Mouse (Mus musculus): Measurements from ENCODE around the gene 4930469K13Rik. TPM values are rescaled to one million over a fixed set of nuclear protein-coding genes. Genes with fewer than 3 reads are reported as not detected.

4930469K13Rik gene
- polyA plus RNA-seq, 1 experiment, result 22.3 TPM

DNA sequence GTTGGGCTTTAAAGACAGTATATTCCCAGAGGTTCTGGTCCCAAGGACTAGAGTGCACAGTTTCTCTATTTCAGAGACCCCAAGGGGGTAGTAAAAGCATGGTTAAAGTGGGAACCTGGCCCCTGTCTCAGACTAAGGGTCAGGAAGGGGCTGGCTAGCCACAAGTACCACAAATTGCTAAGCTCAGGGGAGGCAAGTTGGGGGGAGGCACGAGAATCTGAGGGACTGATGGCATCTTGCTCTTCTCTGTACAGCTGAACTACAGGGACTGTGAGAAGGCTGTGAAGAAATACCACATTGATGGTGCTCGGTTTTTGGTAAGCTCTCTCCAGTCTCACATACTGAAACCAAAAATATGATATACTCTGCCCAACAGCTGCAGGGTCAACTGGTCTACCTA is 47.7 kb downstream of the 4930469K13Rik start:
- H3K36me3 ChIP-seq (ENCODE audit: control insufficient read depth, insufficient read depth, low read length), result no peaks in the 10 kb centered on the region
- H3K4me3 ChIP-seq (ENCODE audit: control insufficient read depth, low read depth, low read length), result no peak overlapping the region
- H3K27me3 ChIP-seq (ENCODE audit: control insufficient read depth, insufficient read depth, low read length), result no peaks in the 10 kb centered on the region
- TF ChIP-seq POLR2A (IDR thresholded peaks at IDR 0.05; ENCODE audit: control insufficient read depth, low read depth, low read length), result no peak
- TF ChIP-seq CTCF (IDR thresholded peaks at IDR 0.05; ENCODE audit: control insufficient read depth, insufficient read depth, insufficient replicate concordance, low read depth, low read length), result no peak
- H3K27ac ChIP-seq (ENCODE audit: control insufficient read depth, insufficient read depth, low read depth, low read length), result no peak overlapping the region
- no peaks in the 10 kb centered on the region for H3K4me1 ChIP-seq (ENCODE audit: control insufficient read depth, insufficient read depth, low read length)

GRCm38 (mm10) chr11:34050063-34050462 is 48.3 kb downstream of the 4930469K13Rik start:
- Histone ChIP-seq H3K36me3 (ENCODE audit: control insufficient read depth, insufficient read depth, low read length) (no peaks in the 10 kb centered on the region), H3K27ac (ENCODE audit: control insufficient read depth, insufficient read depth, low read depth, low read length) (no peak overlapping the region), H3K4me3 (ENCODE audit: control insufficient read depth, low read depth, low read length) (no peak overlapping the region), H3K27me3 (ENCODE audit: control insufficient read depth, insufficient read depth, low read length) (no peaks in the 10 kb centered on the region), H3K4me1 (ENCODE audit: control insufficient read depth, insufficient read depth, low read length) (no peaks in the 10 kb centered on the region)
- TF ChIP-seq POLR2A (IDR thresholded peaks at IDR 0.05; ENCODE audit: control insufficient read depth, low read depth, low read length) (no peak), CTCF (IDR thresholded peaks at IDR 0.05; ENCODE audit: control insufficient read depth, insufficient read depth, insufficient replicate concordance, low read depth, low read length) (no peak)

DNA sequence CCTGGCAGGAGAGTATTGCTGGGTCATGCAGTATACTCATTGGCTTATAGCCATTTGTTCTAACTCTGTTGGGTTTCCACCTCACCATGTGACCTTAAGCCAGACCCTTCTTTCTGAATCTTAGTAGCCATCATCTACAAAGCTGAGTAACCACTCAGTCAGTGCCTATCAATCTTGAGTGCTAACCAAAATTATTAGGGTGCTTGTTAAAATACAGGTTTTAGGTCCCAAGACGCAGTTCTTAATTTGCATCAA is 49.3 kb downstream of the 4930469K13Rik start:
- Histone ChIP-seq H3K4me3 (ENCODE audit: control insufficient read depth, low read depth, low read length) (no peak overlapping the region), H3K4me1 (ENCODE audit: control insufficient read depth, insufficient read depth, low read length) (no peaks in the 10 kb centered on the region), H3K36me3 (ENCODE audit: control insufficient read depth, insufficient read depth, low read length) (no peaks in the 10 kb centered on the region), H3K27me3 (ENCODE audit: control insufficient read depth, insufficient read depth, low read length) (no peaks in the 10 kb centered on the region), H3K27ac (ENCODE audit: control insufficient read depth, insufficient read depth, low read depth, low read length) (no peak overlapping the region)
- no peak for TF ChIP-seq POLR2A (IDR thresholded peaks at IDR 0.05; ENCODE audit: control insufficient read depth, low read depth, low read length)
- TF ChIP-seq CTCF (IDR thresholded peaks at IDR 0.05; ENCODE audit: control insufficient read depth, insufficient read depth, insufficient replicate concordance, low read depth, low read length), result no peak

GRCm38 (mm10) chr11:34048375-34049124 is 49.8 kb downstream of the 4930469K13Rik start:
- Histone ChIP-seq H3K4me1 (ENCODE audit: control insufficient read depth, insufficient read depth, low read length) (no peaks in the 10 kb centered on the region), H3K4me3 (ENCODE audit: control insufficient read depth, low read depth, low read length) (no peak overlapping the region), H3K27me3 (ENCODE audit: control insufficient read depth, insufficient read depth, low read length) (no peaks in the 10 kb centered on the region), H3K36me3 (ENCODE audit: control insufficient read depth, insufficient read depth, low read length) (no peaks in the 10 kb centered on the region), H3K27ac (ENCODE audit: control insufficient read depth, insufficient read depth, low read depth, low read length) (no peak overlapping the region)
- no peak for TF ChIP-seq POLR2A (IDR thresholded peaks at IDR 0.05; ENCODE audit: control insufficient read depth, low read depth, low read length)
- TF ChIP-seq CTCF (IDR thresholded peaks at IDR 0.05; ENCODE audit: control insufficient read depth, insufficient read depth, insufficient replicate concordance, low read depth, low read length), result no peak

DNA sequence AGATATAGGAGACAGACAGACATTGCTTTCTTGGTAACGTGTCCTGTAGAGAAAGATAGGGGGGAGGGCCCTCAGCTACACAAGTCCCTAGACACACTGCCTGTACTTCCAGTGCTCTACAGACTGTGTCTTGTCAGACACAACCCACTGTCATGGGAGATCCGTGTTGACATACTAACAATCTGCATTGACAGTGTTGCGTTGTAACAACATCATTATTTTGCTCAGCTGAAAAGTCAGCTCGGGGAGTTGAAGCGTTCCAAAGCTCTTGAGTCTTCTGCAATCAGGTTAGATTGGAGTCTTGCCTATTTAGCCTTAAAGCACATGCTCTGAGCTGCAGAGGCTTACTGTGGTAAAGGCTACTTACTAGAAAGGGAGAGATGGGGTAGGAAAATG is 50.8 kb downstream of the 4930469K13Rik start:
- no peaks in the 10 kb centered on the region for H3K36me3 ChIP-seq (ENCODE audit: control insufficient read depth, insufficient read depth, low read length)
- H3K4me3 ChIP-seq (ENCODE audit: control insufficient read depth, low read depth, low read length), result no peak overlapping the region; the same call in 1 of the 2 replicates
- H3K27ac ChIP-seq (ENCODE audit: control insufficient read depth, insufficient read depth, low read depth, low read length), result no peak overlapping the region
- no peaks in the 10 kb centered on the region for H3K27me3 ChIP-seq (ENCODE audit: control insufficient read depth, insufficient read depth, low read length)
- H3K4me1 ChIP-seq (ENCODE audit: control insufficient read depth, insufficient read depth, low read length), result no peaks in the 10 kb centered on the region
- TF ChIP-seq CTCF (IDR thresholded peaks at IDR 0.05; ENCODE audit: control insufficient read depth, insufficient read depth, insufficient replicate concordance, low read depth, low read length) (no peak), POLR2A (IDR thresholded peaks at IDR 0.05; ENCODE audit: control insufficient read depth, low read depth, low read length) (no peak)

DNA sequence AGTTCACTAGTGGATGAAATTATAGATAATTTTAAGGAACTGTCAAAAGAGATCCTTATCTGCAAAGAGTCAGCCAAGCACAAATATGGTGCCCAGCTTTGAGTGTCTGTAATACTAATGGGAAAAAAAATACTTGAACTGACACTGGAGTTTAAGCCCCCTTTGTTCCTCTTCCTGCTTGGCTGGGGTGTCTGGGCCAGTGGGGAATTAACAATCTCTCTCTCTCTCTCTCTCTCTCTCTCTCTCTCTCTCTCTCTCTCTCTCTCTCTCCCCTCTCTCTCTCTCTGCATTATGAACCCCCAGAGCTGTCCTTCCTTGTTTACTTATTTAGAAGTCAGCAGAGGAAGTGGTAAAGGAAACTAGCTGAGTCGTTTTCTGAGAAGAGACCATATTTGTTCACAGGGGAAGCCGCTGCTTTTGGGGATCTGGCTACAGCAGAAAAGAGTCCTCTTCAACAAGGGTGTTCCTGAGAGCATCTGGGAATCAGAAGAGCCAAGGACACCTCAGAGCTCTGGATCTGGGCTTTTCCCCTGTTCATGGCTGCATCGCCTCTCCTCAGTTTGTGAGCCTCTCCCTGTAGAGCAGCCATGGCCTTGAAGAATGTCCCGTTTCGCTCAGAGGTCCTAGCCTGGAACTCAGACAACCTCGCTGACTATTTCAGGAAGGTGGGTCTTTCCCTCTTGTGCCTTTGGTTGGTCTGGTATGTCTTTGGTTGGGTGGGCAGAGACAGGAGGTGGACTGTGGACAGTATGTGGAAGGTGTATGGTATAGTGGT is 51.4 kb downstream of the 4930469K13Rik start, which contains the start of gene Lcp2:
Lcp2 (plus strand) TSS at position 154 of the 775 bp plus-strand sequence.
- Histone ChIP-seq H3K4me3 (ENCODE audit: control insufficient read depth, low read depth, low read length) (no peak within 1 kb of the TSS; the same call in 1 of the 2 replicates), H3K27ac (ENCODE audit: control insufficient read depth, insufficient read depth, low read depth, low read length) (no peak within 1 kb of the TSS), H3K4me1 (ENCODE audit: control insufficient read depth, insufficient read depth, low read length) (no peaks in the 10 kb centered on the region), H3K27me3 (ENCODE audit: control insufficient read depth, insufficient read depth, low read length) (no peaks in the 10 kb centered on the region), H3K36me3 (ENCODE audit: control insufficient read depth, insufficient read depth, low read length) (no peaks in the 10 kb centered on the region)
- no peak for TF ChIP-seq CTCF (IDR thresholded peaks at IDR 0.05; ENCODE audit: control insufficient read depth, insufficient read depth, insufficient replicate concordance, low read depth, low read length)
- TF ChIP-seq POLR2A (IDR thresholded peaks at IDR 0.05; ENCODE audit: control insufficient read depth, low read depth, low read length), result no peak

DNA sequence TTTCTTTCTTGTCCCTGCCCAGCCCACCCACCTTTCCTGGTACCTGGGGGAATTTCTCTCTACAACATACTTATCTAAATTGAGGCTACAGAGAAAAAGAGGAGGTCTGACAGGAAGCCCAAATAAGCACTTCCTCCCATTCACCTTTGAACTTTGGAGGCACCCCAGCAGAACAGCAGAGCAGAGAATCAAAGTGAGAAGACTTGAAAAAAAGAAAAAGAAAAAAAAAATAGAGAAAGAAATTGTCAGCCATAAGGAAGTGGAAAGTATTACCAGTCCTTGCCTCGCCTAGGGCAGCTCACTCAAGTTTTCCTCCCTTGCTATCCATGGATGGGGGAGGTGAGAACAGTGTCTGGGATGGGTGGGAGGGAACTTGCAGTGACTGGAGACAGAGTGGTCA is 55.5 kb downstream of the 4930469K13Rik start:
- Histone ChIP-seq H3K36me3 (ENCODE audit: control insufficient read depth, insufficient read depth, low read length) (no peaks in the 10 kb centered on the region), H3K4me1 (ENCODE audit: control insufficient read depth, insufficient read depth, low read length) (no peaks in the 10 kb centered on the region), H3K27ac (ENCODE audit: control insufficient read depth, insufficient read depth, low read depth, low read length) (no peak overlapping the region), H3K27me3 (ENCODE audit: control insufficient read depth, insufficient read depth, low read length) (no peaks in the 10 kb centered on the region), H3K4me3 (ENCODE audit: control insufficient read depth, low read depth, low read length) (no peak overlapping the region)
- TF ChIP-seq CTCF (IDR thresholded peaks at IDR 0.05; ENCODE audit: control insufficient read depth, insufficient read depth, insufficient replicate concordance, low read depth, low read length), result no peak
- no peak for TF ChIP-seq POLR2A (IDR thresholded peaks at IDR 0.05; ENCODE audit: control insufficient read depth, low read depth, low read length)
